Mouse (Mus musculus): Measurements from ENCODE around the gene Ralgds.
"Not testable (repeated sequence)": the region's sequence is repeated elsewhere in the genome, so short reads cannot be mapped to it uniquely, and the experiment has no call there.

Ralgds gene

GRCm38 (mm10) chr2:28512798-28513401 is at the start of gene Ralgds:
Gene Ralgds, plus strand, starts transcription at chr2:28513125.
- DNase-seq (ENCODE audit: low read depth) = peak; percentile 30

GRCm38 (mm10) chr2:28463919-28464318 is 49.0 kb upstream of the Ralgds start:
- DNase-seq (ENCODE audit: low read depth) = peak; percentile 70

- DNase-seq (ENCODE audit: low read depth) = no peak
Observed at GRCm38 (mm10) chr2:28464919-28465318, 48.0 kb upstream of the Ralgds start.

GRCm38 (mm10) chr2:28465836-28466518 is 46.9 kb upstream of the Ralgds start, which contains the start of gene 1700007K13Rik:
Gene 1700007K13Rik, minus strand, starts transcription at chr2:28466332.
- peak; percentile 88 for DNase-seq (ENCODE audit: low read depth)

GRCm38 (mm10) chr2:28467860-28468485 is 45.0 kb upstream of the Ralgds start, which contains the start of gene Mrps2:
Gene Mrps2, plus strand, starts transcription at chr2:28468066.
- peak; percentile 92 for DNase-seq (ENCODE audit: low read depth)

GRCm38 (mm10) chr2:28468486-28469225 is 44.3 kb upstream of the Ralgds start:
- no peak for DNase-seq (ENCODE audit: low read depth)

GRCm38 (mm10) chr2:28469461-28469860 is 43.5 kb upstream of the Ralgds start:
- DNase-seq (ENCODE audit: low read depth) = no peak

GRCm38 (mm10) chr2:28470591-28470990 is 42.3 kb upstream of the Ralgds start:
- no peak for DNase-seq (ENCODE audit: low read depth)

- DNase-seq (ENCODE audit: low read depth) = not testable (repeated sequence)
Observed at GRCm38 (mm10) chr2:28472011-28472410, 40.9 kb upstream of the Ralgds start.

GRCm38 (mm10) chr2:28477993-28478392 is 34.9 kb upstream of the Ralgds start:
- not testable (repeated sequence) for DNase-seq (ENCODE audit: low read depth)

- DNase-seq (ENCODE audit: low read depth) = no peak
Observed at GRCm38 (mm10) chr2:28479208-28480204, 33.4 kb upstream of the Ralgds start.

- DNase-seq (ENCODE audit: low read depth) = no peak
Observed at GRCm38 (mm10) chr2:28483861-28484260, 29.1 kb upstream of the Ralgds start.

GRCm38 (mm10) chr2:28494521-28494920 is 18.4 kb upstream of the Ralgds start:
- DNase-seq (ENCODE audit: low read depth) = no peak

GRCm38 (mm10) chr2:28495207-28495756 is 17.6 kb upstream of the Ralgds start:
- DNase-seq (ENCODE audit: low read depth) = peak; percentile 82

GRCm38 (mm10) chr2:28495801-28496595 is 16.9 kb upstream of the Ralgds start:
- no peak for DNase-seq (ENCODE audit: low read depth)

- no peak for DNase-seq (ENCODE audit: low read depth)
Observed at GRCm38 (mm10) chr2:28496671-28497070, 16.3 kb upstream of the Ralgds start, which contains the start of gene Gbgt1. Gene Gbgt1, plus strand, starts transcription at chr2:28496891.

- DNase-seq (ENCODE audit: low read depth) = no peak
Observed at GRCm38 (mm10) chr2:28497561-28497960, 15.4 kb upstream of the Ralgds start.

- no peak for DNase-seq (ENCODE audit: low read depth)
Observed at GRCm38 (mm10) chr2:28498431-28498830, 14.5 kb upstream of the Ralgds start.

- no peak for DNase-seq (ENCODE audit: low read depth)
Observed at GRCm38 (mm10) chr2:28502987-28503386, 9.9 kb upstream of the Ralgds start.

- no peak for DNase-seq (ENCODE audit: low read depth)
Observed at GRCm38 (mm10) chr2:28504676-28505075, 8.2 kb upstream of the Ralgds start.

Measured in 416B (cell line).